Mouse (Mus musculus) stomach, embryonic 16.5 days (tissue): Measurements from ENCODE around the gene Irgc1. TPM values are rescaled to one million over a fixed set of nuclear protein-coding genes. Genes with fewer than 3 reads are reported as not detected.
"Not testable (repeated sequence)": the region's sequence is repeated elsewhere in the genome, so short reads cannot be mapped to it uniquely, and the experiment has no call there.

Source experiments
- ATAC-seq: fragments of 200-750 bp; cut with Nextera tagmentation; 2 replicates; pipeline ENCODE4 v1.8.0; 2017; ENCODE audit warnings: moderate number of reproducible peaks, moderate TSS enrichment; ENCODE audit not compliant: insufficient read depth, low FRiP score
- H3K27ac ChIP-seq: fragments of 300-500 bp; sonication (generic); 2 replicates; pipeline ENCODE4 v1.5.1; 2014; ENCODE audit warnings: low read length
- H3K27me3 ChIP-seq: fragments of 300-500 bp; sonication (generic); 2 replicates; pipeline ENCODE4 v1.6.1; 2014; ENCODE audit warnings: low read length, control low read depth, mixed read lengths; ENCODE audit not compliant: control insufficient read depth, insufficient read depth
- H3K36me3 ChIP-seq: fragments of 300-500 bp; sonication (generic); 2 replicates; pipeline ENCODE4 v1.6.1; 2014; ENCODE audit warnings: low read length; ENCODE audit not compliant: control insufficient read depth, insufficient read depth
- H3K4me1 ChIP-seq: fragments of 300-500 bp; sonication (generic); 2 replicates; pipeline ENCODE4 v1.6.1; 2014; ENCODE audit warnings: low read length, control low read depth, mixed read lengths; ENCODE audit not compliant: control insufficient read depth, insufficient read depth
- H3K4me2 ChIP-seq: fragments of 300-500 bp; sonication (generic); 2 replicates; pipeline ENCODE4 v1.6.1; 2014; ENCODE audit warnings: low read depth, low read length, mixed read lengths
- H3K4me3 ChIP-seq: fragments of 300-500 bp; sonication (generic); replicated peaks from 2 replicates; pipeline ENCODE4 v1.5.1; 2014; ENCODE audit warnings: mild to moderate bottlenecking, low read length
- H3K9ac ChIP-seq: fragments of 300-500 bp; sonication (generic); 2 replicates; pipeline ENCODE4 v1.6.1; 2014; ENCODE audit warnings: low read length
- H3K9me3 ChIP-seq: fragments of 300-500 bp; sonication (generic); replicated peaks from 2 replicates; pipeline ENCODE4 v1.6.1; 2016; ENCODE audit warnings: low read length, control low read depth; ENCODE audit not compliant: control insufficient read depth
- WGBS: fragments of 180-500 bp; shearing (Covaris S2); extraction: QIAGEN DNeasy Blood & Tissue Kit; methylation state at CpG from one replicate; pipeline ENCODE4 v1.1.7; 2014; 5-methylcytosine and 5-hydroxymethylcytosine counted together
- polyA plus RNA-seq: library from polyadenylated mRNA; unstranded; fragments of >200 nt; fragmentation: Nextera tagmentation; extraction: Ambion mirVana; gene quantifications from 2 replicates; pipeline ENCODE4 v1.2.1, GENCODE M21; 2015

The Irgc1 gene
- polyA plus RNA-seq, result 0.17 and 0.26 TPM in 2 replicates

- Histone ChIP-seq H3K4me1 (no peaks in the 10 kb centered on the region), H3K4me2 (no peak within 1 kb of the TSS), H3K36me3 (no peaks in the 10 kb centered on the region), H3K27me3 (no peaks in the 10 kb centered on the region), H3K9me3 (no peaks in the 10 kb centered on the region), H3K9ac (no peak within 1 kb of the TSS), H3K4me3 (no peak within 1 kb of the TSS), H3K27ac (no peak within 1 kb of the TSS)
- no peak for ATAC-seq
- WGBS, result 63% methylated on average over 9 of the region's 9 CpGs
Observed at GRCm38 (mm10) chr7:24451855-24452311, at the start of gene Irgc1. Gene Irgc1, minus strand, starts transcription at chr7:24452297.

GRCm38 (mm10) chr7:24501492-24501891 is 49.4 kb upstream of the Irgc1 start:
- 50% methylated on average over 21 of the region's 21 CpGs for WGBS
- H3K9ac ChIP-seq, result no peak overlapping the region
- H3K9me3 ChIP-seq, result no peaks in the 10 kb centered on the region
- peaks cover 25% of the 10 kb centered on the region for H3K4me1 ChIP-seq
- H3K27me3 ChIP-seq, result peaks cover 22% of the 10 kb centered on the region
- H3K4me3 ChIP-seq, result no peak overlapping the region
- H3K4me2 ChIP-seq, result no peak overlapping the region
- no peak overlapping the region for H3K27ac ChIP-seq
- H3K36me3 ChIP-seq, result no peaks in the 10 kb centered on the region
- ATAC-seq, result no peak

- no peaks in the 10 kb centered on the region for H3K9me3 ChIP-seq
- ATAC-seq, result no peak
- 34% methylated on average over 7 of the region's 7 CpGs for WGBS
Observed at GRCm38 (mm10) chr7:24500929-24501328, 48.8 kb upstream of the Irgc1 start.

GRCm38 (mm10) chr7:24499856-24500577 is 47.9 kb upstream of the Irgc1 start:
- peaks cover 22% of the 10 kb centered on the region for H3K27me3 ChIP-seq
- peaks cover 12% of the 10 kb centered on the region for H3K4me1 ChIP-seq
- H3K4me2 ChIP-seq, result peak overlapping the region; percentile 58
- no peak overlapping the region for H3K27ac ChIP-seq
- ATAC-seq, result peak; percentile 41; the same call in 1 of the 2 replicates
- peak overlapping the region; percentile 38 for H3K4me3 ChIP-seq
- no peaks in the 10 kb centered on the region for H3K36me3 ChIP-seq
- 9% methylated on average over 43 of the region's 43 CpGs for WGBS
- no peaks in the 10 kb centered on the region for H3K9me3 ChIP-seq
- H3K9ac ChIP-seq, result peak overlapping the region; percentile 61

More at GRCm38 (mm10) chr7:24500929-24501328, 48.8 kb upstream of the Irgc1 start:
- Histone ChIP-seq H3K27ac (no peak overlapping the region), H3K4me1 (peaks cover 20% of the 10 kb centered on the region), H3K4me3 (no peak overlapping the region), H3K27me3 (peaks cover 22% of the 10 kb centered on the region), H3K4me2 (no peak overlapping the region), H3K36me3 (no peaks in the 10 kb centered on the region), H3K9ac (no peak overlapping the region)

GRCm38 (mm10) chr7:24488303-24488702 is 36.2 kb upstream of the Irgc1 start:
- no peak overlapping the region for H3K27ac ChIP-seq
- WGBS, result 84% methylated on average over 8 of the region's 8 CpGs
- ATAC-seq, result no peak
- no peak overlapping the region for H3K4me3 ChIP-seq
- no peak overlapping the region for H3K4me2 ChIP-seq
- no peak overlapping the region for H3K9ac ChIP-seq
- 0 out of 2 replicates have a peak, but pooled peaks cover 3% of the 10 kb centered on the region for H3K4me1 ChIP-seq
- H3K36me3 ChIP-seq, result no peaks in the 10 kb centered on the region
- H3K9me3 ChIP-seq, result no peaks in the 10 kb centered on the region
- H3K27me3 ChIP-seq, result no peaks in the 10 kb centered on the region

GRCm38 (mm10) chr7:24487403-24487802 is 35.3 kb upstream of the Irgc1 start:
- Histone ChIP-seq H3K4me2 (no peak overlapping the region), H3K9me3 (no peaks in the 10 kb centered on the region), H3K27ac (no peak overlapping the region), H3K4me1 (0 out of 2 replicates have a peak, but pooled peaks cover 3% of the 10 kb centered on the region), H3K9ac (no peak overlapping the region), H3K4me3 (no peak overlapping the region), H3K36me3 (no peaks in the 10 kb centered on the region), H3K27me3 (peaks cover 7% of the 10 kb centered on the region; the same call in 1 of the 2 replicates)
- ATAC-seq, result no peak
- WGBS, result 47% methylated on average over 3 of the region's 3 CpGs

GRCm38 (mm10) chr7:24486654-24487130 is 34.6 kb upstream of the Irgc1 start:
- H3K9me3 ChIP-seq, result no peaks in the 10 kb centered on the region
- H3K36me3 ChIP-seq, result no peaks in the 10 kb centered on the region
- H3K9ac ChIP-seq, result no peak overlapping the region; the same call in 1 of the 2 replicates
- ATAC-seq, result peak; percentile 44
- H3K4me3 ChIP-seq, result no peak overlapping the region
- 0 out of 2 replicates have a peak, but pooled peaks cover 3% of the 10 kb centered on the region for H3K4me1 ChIP-seq
- H3K4me2 ChIP-seq, result no peak overlapping the region
- no peak overlapping the region; the same call in 1 of the 2 replicates for H3K27ac ChIP-seq
- H3K27me3 ChIP-seq, result peaks cover 7% of the 10 kb centered on the region; the same call in 1 of the 2 replicates
- 40% methylated on average over 9 of the region's 9 CpGs for WGBS

GRCm38 (mm10) chr7:24485481-24485880 is 33.4 kb upstream of the Irgc1 start:
- Histone ChIP-seq H3K4me3 (no peak overlapping the region), H3K4me1 (peaks cover 14% of the 10 kb centered on the region), H3K27ac (no peak overlapping the region), H3K9me3 (no peaks in the 10 kb centered on the region), H3K9ac (no peak overlapping the region), H3K27me3 (peaks cover 7% of the 10 kb centered on the region; the same call in 1 of the 2 replicates), H3K4me2 (no peak overlapping the region), H3K36me3 (no peaks in the 10 kb centered on the region)
- 84% methylated on average over 9 of the region's 9 CpGs for WGBS
- ATAC-seq, result no peak

GRCm38 (mm10) chr7:24483291-24483690 is 31.2 kb upstream of the Irgc1 start:
- WGBS, result 55% methylated on average over 6 of the region's 6 CpGs
- H3K4me2 ChIP-seq, ATAC-seq, H3K4me3 ChIP-seq, H3K27me3 ChIP-seq, H3K9me3 ChIP-seq, H3K27ac ChIP-seq, H3K36me3 ChIP-seq, H3K9ac ChIP-seq: not testable (repeated sequence)
- peaks cover 17% of the 10 kb centered on the region for H3K4me1 ChIP-seq
